Mouse (Mus musculus) hematopoietic stem cell, adult 5-6 weeks (primary cell): ENCODE measurements around the gene Olfr229. TPM values are rescaled to one million over a fixed set of nuclear protein-coding genes. Genes with fewer than 3 reads are reported as not detected.
"Not testable (repeated sequence)": the region's sequence is repeated elsewhere in the genome, so short reads cannot be mapped to it uniquely, and the experiment has no call there.

Experiments used
- ATAC-seq, 2 experiments: fragments of 125-278 bp in 1 of 2; replicated peaks in 1 of 2; 2 replicates each; pipeline ENCODE4 v1.8.0; 2016 to 2017; ENCODE audit warnings: inconsistent platforms in 2 of 2, mild to moderate bottlenecking in 2 of 2, moderate number of reproducible peaks in 2 of 2, low read depth in 1 of 2, moderate TSS enrichment in 1 of 2; ENCODE audit not compliant: low FRiP score in 2 of 2, poor library complexity in 2 of 2, severe bottlenecking in 2 of 2, insufficient read depth in 1 of 2, low TSS enrichment in 1 of 2
- total RNA-seq: library from RNA; stranded (forward); fragments of 172-1452, 232-1000 nt; gene quantifications from 2 replicates; pipeline ENCODE4 v1.2.3, GENCODE M21; 2017

The Olfr229 gene
- total RNA-seq, result not detected in 2 replicates

DNA sequence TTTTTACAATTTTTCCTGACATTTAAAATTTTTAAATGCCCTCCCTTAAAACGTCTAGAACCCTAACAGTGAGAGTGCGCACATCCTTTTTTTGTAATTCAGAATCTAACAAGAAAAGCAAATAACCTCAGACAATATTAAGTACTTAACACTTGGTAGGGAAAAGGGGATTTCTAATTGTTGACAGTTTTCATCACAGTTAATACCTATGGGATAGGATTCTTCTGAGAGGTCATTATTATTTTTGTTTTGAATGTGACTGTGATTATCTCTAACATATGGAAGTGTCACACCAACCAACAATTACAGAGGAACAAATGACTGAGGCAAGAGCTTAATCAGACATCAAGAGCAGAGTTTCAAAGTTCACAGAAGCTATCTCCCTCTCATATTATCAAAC lies at the start of gene Olfr229:
Olfr229 (plus strand) TSS at position 301 of the 400 bp plus-strand sequence.
- ATAC-seq, result no peak

GRCm38 (mm10) chr9:39866122-39866521 lies 41.0 kb upstream of the Olfr229 start, which contains the start of gene Olfr972:
Gene Olfr972 (plus strand): TSS chr9:39866422.
- no peak for ATAC-seq

GRCm38 (mm10) chr9:39871986-39872385 lies 35.1 kb upstream of the Olfr229 start:
- not testable (repeated sequence) for ATAC-seq

- not testable (repeated sequence) for ATAC-seq
Observed at GRCm38 (mm10) chr9:39877541-39878396, 29.4 kb upstream of the Olfr229 start.

GRCm38 (mm10) chr9:39905106-39905505 lies 2.0 kb upstream of the Olfr229 start:
- peak; percentile 90 to 92 for ATAC-seq

DNA sequence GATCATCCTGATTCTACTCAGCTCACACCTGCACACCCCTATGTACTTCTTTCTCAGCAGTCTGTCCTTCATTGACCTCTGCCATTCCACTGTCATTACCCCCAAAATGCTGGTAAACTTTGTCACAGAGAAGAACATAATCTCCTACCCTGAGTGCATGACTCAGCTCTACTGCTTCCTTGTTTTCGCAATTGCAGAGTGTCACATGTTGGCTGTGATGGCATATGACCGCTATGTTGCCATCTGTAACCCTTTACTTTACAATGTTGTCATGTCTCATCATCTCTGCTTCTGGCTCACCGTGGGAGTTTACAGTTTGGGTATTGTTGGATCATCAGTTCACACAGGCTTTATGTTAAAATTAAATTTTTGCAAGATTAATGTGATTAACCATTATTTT lies 2.8 kb downstream of the Olfr229 start:
- peak; percentile 55 to 77; a peak in 3 of 4 replicates for ATAC-seq

DNA sequence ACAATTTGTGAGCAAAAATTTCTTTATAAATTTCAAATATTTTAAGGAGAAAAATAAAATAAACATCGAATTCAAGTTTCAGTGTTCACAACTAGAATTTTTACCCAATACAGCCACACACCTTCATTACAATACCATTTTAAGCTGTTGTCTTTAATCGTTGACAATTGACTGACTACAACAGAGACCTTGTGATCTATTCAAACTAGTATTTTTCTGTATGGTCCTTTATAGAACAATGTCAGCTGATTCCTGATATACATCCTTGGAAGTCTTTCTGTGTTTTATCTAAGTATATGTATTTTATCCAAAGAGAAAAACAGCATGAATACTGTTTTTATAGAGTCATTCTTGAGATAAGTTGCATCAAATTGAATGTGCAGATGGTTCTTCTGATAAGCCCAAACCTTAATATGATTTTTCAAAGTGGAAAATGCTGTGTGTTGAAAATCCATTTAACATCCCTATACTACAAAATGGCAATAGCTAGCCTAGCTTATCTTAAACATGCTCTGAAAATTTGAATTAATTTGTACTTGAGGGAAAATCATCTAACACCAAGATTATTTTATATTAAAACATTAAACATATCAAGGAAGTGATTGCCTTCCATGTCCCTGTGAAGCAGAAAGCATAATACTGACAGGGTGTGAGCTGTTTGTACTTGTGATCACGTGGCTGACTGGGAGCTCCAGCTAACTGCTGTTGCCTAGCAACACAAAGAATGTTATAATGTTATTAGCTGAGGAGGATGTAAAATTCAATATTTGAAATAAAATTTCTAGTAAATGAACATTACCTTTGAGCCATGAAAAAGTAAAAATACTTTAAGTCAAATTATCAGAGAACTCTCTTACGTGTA lies 21.1 kb downstream of the Olfr229 start:
- not testable (repeated sequence) for ATAC-seq

GRCm38 (mm10) chr9:39928837-39929236 lies 21.7 kb downstream of the Olfr229 start:
- ATAC-seq, result not testable (repeated sequence)

GRCm38 (mm10) chr9:39937201-39937600 lies 30.1 kb downstream of the Olfr229 start, which contains the start of gene Olfr974:
Gene Olfr974 (plus strand): TSS chr9:39937501.
- ATAC-seq, result no peak

DNA sequence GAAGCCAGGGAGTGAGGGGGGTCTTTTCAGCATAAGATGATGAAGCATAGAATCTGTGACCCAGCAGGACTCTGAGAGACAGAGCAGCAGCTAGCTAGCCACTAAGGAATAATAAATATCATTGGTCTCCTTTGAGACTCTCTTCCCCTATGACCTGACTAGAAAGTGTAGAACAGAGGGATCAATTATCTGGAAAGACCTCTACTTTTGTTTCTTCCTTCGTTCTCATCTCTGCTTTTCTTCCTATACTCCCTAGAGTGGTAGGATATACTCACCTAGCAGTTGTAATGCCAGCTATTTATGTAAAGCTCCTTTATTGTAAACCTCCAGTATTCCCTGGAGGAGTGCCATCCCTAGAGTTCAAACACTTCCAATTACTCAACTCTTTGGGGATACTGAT lies 44.8 kb downstream of the Olfr229 start, which contains the start of gene Olfr975:
Olfr975 (minus strand) TSS at position 101 of the 400 bp plus-strand sequence.
- no peak for ATAC-seq

DNA sequence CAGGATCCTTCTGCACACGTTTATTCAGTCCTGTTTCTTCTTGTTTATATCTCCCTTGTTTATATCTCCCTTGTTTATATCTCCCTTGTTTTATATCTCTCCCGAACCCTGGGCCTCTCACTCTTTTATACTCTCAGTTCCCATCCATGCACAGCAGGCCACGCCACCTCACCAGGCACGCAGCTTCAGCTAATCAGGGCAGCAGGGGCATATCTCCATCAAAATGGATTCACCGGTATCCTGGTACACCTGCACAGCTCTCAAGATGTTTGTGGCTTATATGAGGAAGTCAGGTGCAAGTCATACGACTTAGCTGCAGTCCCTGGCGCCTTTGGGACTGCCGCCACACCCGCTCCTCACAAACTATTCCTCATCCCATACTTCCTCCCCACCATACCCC lies 53.9 kb downstream of the Olfr229 start, which contains the start of gene Olfr976:
Olfr976 (minus strand) TSS at position 101 of the 400 bp plus-strand sequence.
- ATAC-seq, result not testable (repeated sequence)

Other genes starting within 250 kb of the Olfr229 start
- not detected in 2 replicates for gene Olfr963, start 240.1 kb upstream of the Olfr229 start, total RNA-seq
- not detected in 2 replicates for gene Olfr149, start 200.2 kb upstream of the Olfr229 start, total RNA-seq
- gene Olfr965, start 196.0 kb upstream of the Olfr229 start, total RNA-seq, result not detected in 2 replicates
- not detected in 2 replicates for gene Olfr150, start 176.4 kb upstream of the Olfr229 start, total RNA-seq
- not detected in 2 replicates for gene Olfr967, start 161.1 kb upstream of the Olfr229 start, total RNA-seq
- gene Olfr968, start 124.1 kb upstream of the Olfr229 start, total RNA-seq, result not detected in 2 replicates
- gene Olfr969, start 116.4 kb upstream of the Olfr229 start, total RNA-seq, result not detected in 2 replicates
- gene Olfr970, start 98.5 kb upstream of the Olfr229 start, total RNA-seq, result not detected in 2 replicates
- not detected in 2 replicates for gene Olfr971, start 70.5 kb upstream of the Olfr229 start, total RNA-seq
- not detected in 2 replicates for gene Olfr972, start 40.9 kb upstream of the Olfr229 start, total RNA-seq
- not detected in 2 replicates for gene Olfr974, start 30.2 kb downstream of the Olfr229 start, total RNA-seq
- not detected in 2 replicates for gene Olfr975, start 44.7 kb downstream of the Olfr229 start, total RNA-seq
- not detected in 2 replicates for gene Olfr976, start 53.8 kb downstream of the Olfr229 start, total RNA-seq
- not detected in 2 replicates for gene Olfr978, start 84.8 kb downstream of the Olfr229 start, total RNA-seq
- gene Olfr979, start 96.1 kb downstream of the Olfr229 start, total RNA-seq, result not detected in 2 replicates
- not detected in 2 replicates for gene Olfr980, start 102.2 kb downstream of the Olfr229 start, total RNA-seq
- not detected in 2 replicates for gene Olfr981, start 114.1 kb downstream of the Olfr229 start, total RNA-seq
- gene Olfr982, start 166.5 kb downstream of the Olfr229 start, total RNA-seq, result not detected in 2 replicates
- gene Olfr983, start 186.3 kb downstream of the Olfr229 start, total RNA-seq, result not detected in 2 replicates
- not detected in 2 replicates for gene Olfr984, start 206.9 kb downstream of the Olfr229 start, total RNA-seq
- gene Olfr985, start 222.8 kb downstream of the Olfr229 start, total RNA-seq, result not detected in 2 replicates
- gene Tmem225, start 240.8 kb downstream of the Olfr229 start, total RNA-seq, result not detected in 2 replicates